Mouse (Mus musculus) hindbrain, embryonic 14.5 days (tissue): ENCODE measurements around the gene Rbm15b. TPM values are rescaled to one million over a fixed set of nuclear protein-coding genes. Genes with fewer than 3 reads are reported as not detected.

Experiments used
- ATAC-seq: fragments of 200-750 bp; cut with Nextera tagmentation; 2 replicates; pipeline ENCODE4 v1.8.0; 2017; ENCODE audit warnings: moderate number of reproducible peaks, mild to moderate bottlenecking, moderate TSS enrichment, moderate library complexity; ENCODE audit not compliant: low FRiP score
- DNase-seq: peaks from one replicate; pipeline ENCODE4 v3.0.0-alpha.2; 2015; ENCODE audit warnings: low spot score
- H3K27ac ChIP-seq: fragments of 300-500 bp; sonication (generic); 2 replicates; pipeline ENCODE4 v1.5.1; 2014; ENCODE audit warnings: mild to moderate bottlenecking, moderate library complexity
- H3K27me3 ChIP-seq: fragments of 300-500 bp; sonication (generic); 2 replicates; pipeline ENCODE4 v1.6.1; 2014; ENCODE audit warnings: mild to moderate bottlenecking, low read length, mixed read lengths; ENCODE audit not compliant: control insufficient read depth, insufficient read depth
- H3K36me3 ChIP-seq: fragments of 300-500 bp; sonication (generic); replicated peaks from 2 replicates; pipeline ENCODE4 v1.6.1; 2014; ENCODE audit not compliant: control insufficient read depth, insufficient read depth
- H3K4me1 ChIP-seq: fragments of 300-500 bp; sonication (generic); replicated peaks from 2 replicates; pipeline ENCODE4 v1.6.1; 2014; ENCODE audit warnings: antibody characterized with exemption, low read length, mixed read lengths; ENCODE audit not compliant: control insufficient read depth, insufficient read depth
- H3K4me2 ChIP-seq: fragments of 300-500 bp; sonication (generic); replicated peaks from 2 replicates; pipeline ENCODE4 v1.6.1; 2014; ENCODE audit warnings: mild to moderate bottlenecking, moderate library complexity
- H3K4me3 ChIP-seq: fragments of 300-500 bp; sonication (generic); replicated peaks from 2 replicates; pipeline ENCODE4 v1.5.1; 2014; ENCODE audit warnings: mild to moderate bottlenecking, low read length
- H3K9ac ChIP-seq: fragments of 300-500 bp; sonication (generic); 2 replicates; pipeline ENCODE4 v1.6.1; 2014
- H3K9me3 ChIP-seq: fragments of 300-500 bp; sonication (generic); 2 replicates; pipeline ENCODE4 v1.6.1; 2016; ENCODE audit warnings: low read length; ENCODE audit not compliant: control insufficient read depth
- WGBS: fragments of 180-500 bp; shearing (Covaris S2); extraction: QIAGEN DNeasy Blood & Tissue Kit; methylation state at CpG from one replicate; pipeline ENCODE4 v1.1.7; 2014; 5-methylcytosine and 5-hydroxymethylcytosine counted together
- polyA plus RNA-seq: library from polyadenylated mRNA; unstranded; fragments of >200 nt; fragmentation: Nextera tagmentation; extraction: Ambion mirVana; gene quantifications from 2 replicates; pipeline ENCODE4 v1.2.1, GENCODE M21; 2014

Rbm15b gene
- polyA plus RNA-seq, 1 experiment from 2014 or later = 27.5 TPM

GRCm38 (mm10) chr9:106888346-106888745 is 1.1 kb upstream of the Rbm15b start:
- Histone ChIP-seq H3K27me3 (no peaks in the 10 kb centered on the region), H3K36me3 (peaks cover 49% of the 10 kb centered on the region), H3K4me3 (no peak overlapping the region), H3K27ac (no peak overlapping the region), H3K4me2 (no peak overlapping the region), H3K9ac (no peak overlapping the region), H3K9me3 (no peaks in the 10 kb centered on the region), H3K4me1 (peaks cover 43% of the 10 kb centered on the region)
- ATAC-seq = no peak
- no peak for DNase-seq
- WGBS = 94% methylated on average over 3 of the region's 3 CpGs

DNA sequence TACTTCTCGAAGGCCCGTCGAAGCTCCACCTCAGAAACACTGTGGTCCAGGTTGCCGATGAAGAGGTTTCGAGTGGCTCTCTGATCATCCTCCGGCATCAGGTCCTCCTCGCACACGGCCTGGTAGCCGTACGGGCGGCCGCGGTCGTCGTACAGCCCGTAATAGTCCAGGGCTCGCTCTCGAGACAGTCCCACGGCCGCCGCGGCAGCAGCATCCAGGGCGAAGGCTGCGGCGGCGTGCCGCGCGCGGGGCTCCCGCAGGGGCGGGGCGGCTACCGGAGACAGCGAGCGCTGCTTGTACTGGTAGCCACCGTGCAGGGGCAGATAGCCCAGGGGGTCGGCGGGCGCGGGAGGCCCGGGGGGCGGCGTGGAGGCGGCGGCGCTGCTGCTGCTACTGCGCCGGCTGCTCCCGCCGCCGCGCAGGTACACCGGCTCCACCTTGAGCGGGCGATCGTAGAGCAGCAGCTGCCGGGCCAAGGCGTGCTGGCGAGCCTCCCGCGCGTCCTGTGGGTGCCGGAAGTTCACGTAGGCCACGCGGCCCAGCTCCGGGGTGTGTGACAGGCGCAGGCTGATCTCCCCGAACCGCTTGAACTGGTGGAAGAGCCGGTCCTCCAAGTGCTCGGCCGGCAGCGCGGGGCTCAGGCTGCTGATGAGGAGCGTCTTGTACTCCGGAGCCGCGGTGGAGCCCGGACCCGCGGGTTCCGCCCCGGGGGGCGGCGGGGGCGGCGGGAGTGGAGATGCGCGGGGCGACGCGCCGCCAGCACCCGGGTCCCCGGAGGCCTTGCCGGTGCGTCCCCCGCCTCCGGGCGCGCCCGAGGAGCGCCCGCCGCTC is 1.1 kb downstream of the Rbm15b start:
- peak overlapping the region; percentile 94 for H3K4me3 ChIP-seq
- no peaks in the 10 kb centered on the region for H3K9me3 ChIP-seq
- peak overlapping the region; percentile 96 for H3K27ac ChIP-seq
- peaks cover 71% of the 10 kb centered on the region for H3K36me3 ChIP-seq
- no peaks in the 10 kb centered on the region for H3K27me3 ChIP-seq
- ATAC-seq (0 out of 2 replicates have a peak, but pooled peaks have one; percentile 3), DNase-seq (no peak)
- peak overlapping the region; percentile 98 for H3K9ac ChIP-seq
- H3K4me2 ChIP-seq = peak overlapping the region; percentile 99
- H3K4me1 ChIP-seq = peaks cover 54% of the 10 kb centered on the region
- WGBS = under 1% methylated on average over 85 of the region's 107 CpGs

DNA sequence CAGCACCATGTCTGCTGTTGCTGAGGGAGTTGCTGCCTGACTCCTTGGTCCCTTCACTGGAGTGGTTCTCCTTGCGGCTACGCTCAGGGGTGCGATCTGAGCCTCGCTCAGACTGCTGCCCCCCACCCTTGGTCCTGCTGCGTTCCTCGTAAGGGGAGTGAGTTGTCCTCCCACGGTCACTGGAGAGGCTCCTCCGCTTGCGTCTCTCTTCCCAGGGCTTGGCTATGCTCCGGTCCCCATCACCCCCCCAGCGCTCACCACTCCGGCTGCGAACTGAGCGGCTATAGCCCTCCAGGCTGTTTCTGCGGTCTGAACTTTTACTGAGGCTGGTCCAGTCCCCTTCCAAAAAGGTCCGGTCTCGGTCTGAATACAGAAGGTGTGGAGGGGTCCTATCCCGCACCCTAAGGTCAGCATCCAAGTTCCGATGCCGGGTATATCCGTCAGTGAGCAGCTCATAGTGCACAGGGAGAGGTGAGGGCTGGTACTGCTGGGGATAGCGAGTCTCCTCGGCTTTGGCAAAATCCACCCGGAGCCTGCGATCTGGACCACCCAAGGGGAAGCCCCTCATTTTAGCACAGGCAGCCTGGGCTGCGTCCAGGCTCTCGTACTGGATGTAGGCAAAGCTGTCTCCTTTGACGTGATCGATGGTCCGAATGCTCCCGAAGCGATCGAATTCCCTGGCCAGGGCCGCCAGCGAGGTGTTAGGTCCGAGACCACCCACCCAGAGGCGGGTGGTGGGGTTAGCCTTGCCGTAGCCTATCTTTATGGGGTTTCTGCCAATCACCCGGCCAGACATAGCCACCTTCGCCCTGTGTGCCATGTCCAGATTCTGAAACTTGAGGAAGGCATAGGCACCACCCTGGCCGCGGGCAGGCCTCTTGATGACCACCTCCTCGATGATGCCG is 2.0 kb downstream of the Rbm15b start:
- H3K27ac ChIP-seq = peak overlapping the region; percentile 96
- H3K27me3 ChIP-seq = no peaks in the 10 kb centered on the region
- peak overlapping the region; percentile 98 for H3K9ac ChIP-seq
- H3K4me1 ChIP-seq = peaks cover 46% of the 10 kb centered on the region
- DNase-seq = no peak
- 20% methylated on average over 44 of the region's 44 CpGs for WGBS
- no peak for ATAC-seq
- H3K4me2 ChIP-seq = peak overlapping the region; percentile 99
- peak overlapping the region; percentile 94 for H3K4me3 ChIP-seq
- H3K36me3 ChIP-seq = peaks cover 77% of the 10 kb centered on the region
- H3K9me3 ChIP-seq = no peaks in the 10 kb centered on the region

DNA sequence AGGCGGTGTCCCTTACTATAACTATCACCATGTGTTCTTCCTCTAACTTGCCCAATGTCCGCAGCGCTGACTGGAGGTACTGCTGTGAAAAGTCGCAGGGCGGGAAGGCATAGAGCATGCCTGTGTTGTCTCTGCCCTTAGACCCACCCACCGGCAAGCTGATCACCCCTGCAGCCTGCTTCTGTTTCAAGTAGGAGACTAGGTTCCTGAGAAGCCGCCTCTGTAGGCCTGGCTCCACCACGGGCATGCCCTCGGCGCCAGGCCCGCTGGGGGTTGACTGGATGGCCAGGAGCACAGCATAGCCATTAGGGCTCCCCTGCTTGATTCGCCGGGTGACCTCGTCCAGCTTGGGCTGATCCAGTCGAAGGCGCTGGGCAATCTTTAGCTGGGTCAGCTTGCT is 2.9 kb downstream of the Rbm15b start:
- Histone ChIP-seq H3K27me3 (no peaks in the 10 kb centered on the region), H3K27ac (no peak overlapping the region), H3K36me3 (peaks cover 77% of the 10 kb centered on the region), H3K9me3 (no peaks in the 10 kb centered on the region), H3K4me3 (peak overlapping the region; percentile 94), H3K4me1 (peaks cover 42% of the 10 kb centered on the region), H3K4me2 (peak overlapping the region; percentile 99), H3K9ac (peak overlapping the region; percentile 98)
- DNase-seq (no peak), ATAC-seq (no peak)
- 42% methylated on average over 16 of the region's 16 CpGs for WGBS

GRCm38 (mm10) chr9:106883085-106883484 is 4.1 kb downstream of the Rbm15b start:
- peaks cover 77% of the 10 kb centered on the region for H3K36me3 ChIP-seq
- no peaks in the 10 kb centered on the region for H3K9me3 ChIP-seq
- peak overlapping the region; percentile 25; the same call in 1 of the 2 replicates for H3K9ac ChIP-seq
- WGBS = 66% methylated on average over 3 of the region's 3 CpGs
- no peak for DNase-seq
- H3K4me1 ChIP-seq = peaks cover 42% of the 10 kb centered on the region
- H3K27ac ChIP-seq = no peak overlapping the region
- H3K4me3 ChIP-seq = peak overlapping the region; percentile 94; the same call in 1 of the 2 replicates
- no peaks in the 10 kb centered on the region for H3K27me3 ChIP-seq
- no peak for ATAC-seq
- H3K4me2 ChIP-seq = peak overlapping the region; percentile 99

DNA sequence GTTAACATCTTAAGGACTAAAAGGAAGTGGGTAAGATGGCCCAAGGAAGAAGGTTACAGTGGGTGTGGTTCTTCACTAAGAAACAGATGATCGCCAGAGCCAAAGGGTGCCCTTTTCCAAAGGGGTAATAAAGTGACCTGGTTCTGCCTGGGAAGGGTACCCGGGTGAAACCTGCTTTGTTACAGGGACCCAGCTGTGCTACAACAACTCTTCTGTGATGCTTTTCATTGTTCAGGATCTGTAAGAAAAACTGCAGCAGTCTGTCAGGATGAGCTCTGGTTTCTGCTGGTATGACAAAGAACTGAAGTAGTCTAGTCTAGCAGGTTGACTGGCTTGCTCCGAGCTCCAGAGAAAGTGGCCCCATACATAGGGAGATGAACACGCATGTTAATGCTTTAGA is 5.1 kb downstream of the Rbm15b start:
- WGBS = 66% methylated on average over 4 of the region's 4 CpGs
- Histone ChIP-seq H3K36me3 (peaks cover 81% of the 10 kb centered on the region), H3K4me2 (no peak overlapping the region), H3K27me3 (no peaks in the 10 kb centered on the region), H3K27ac (no peak overlapping the region), H3K4me1 (peaks cover 37% of the 10 kb centered on the region), H3K9ac (no peak overlapping the region), H3K9me3 (no peaks in the 10 kb centered on the region), H3K4me3 (no peak overlapping the region)
- ATAC-seq (no peak), DNase-seq (no peak)

GRCm38 (mm10) chr9:106881071-106881755 is 6.0 kb downstream of the Rbm15b start:
- Histone ChIP-seq H3K36me3 (peaks cover 89% of the 10 kb centered on the region), H3K4me2 (no peak overlapping the region), H3K27ac (no peak overlapping the region), H3K4me1 (peaks cover 37% of the 10 kb centered on the region), H3K4me3 (no peak overlapping the region), H3K9me3 (no peaks in the 10 kb centered on the region), H3K9ac (no peak overlapping the region), H3K27me3 (no peaks in the 10 kb centered on the region)
- ATAC-seq (no peak), DNase-seq (no peak)
- 50% methylated on average over 4 of the region's 4 CpGs for WGBS

GRCm38 (mm10) chr9:106879471-106879870 is 7.8 kb downstream of the Rbm15b start:
- H3K4me3 ChIP-seq = no peak overlapping the region
- no peak overlapping the region for H3K4me2 ChIP-seq
- peaks cover 25% of the 10 kb centered on the region for H3K4me1 ChIP-seq
- no peaks in the 10 kb centered on the region for H3K27me3 ChIP-seq
- no peak for DNase-seq
- WGBS = 76% methylated on average over 4 of the region's 4 CpGs
- no peaks in the 10 kb centered on the region for H3K9me3 ChIP-seq
- no peak overlapping the region for H3K27ac ChIP-seq
- H3K36me3 ChIP-seq = peaks cover 97% of the 10 kb centered on the region
- H3K9ac ChIP-seq = no peak overlapping the region
- ATAC-seq = no peak

GRCm38 (mm10) chr9:106876666-106877065 is 10.6 kb downstream of the Rbm15b start:
- Histone ChIP-seq H3K27me3 (no peaks in the 10 kb centered on the region), H3K27ac (no peak overlapping the region), H3K4me3 (no peak overlapping the region), H3K4me2 (no peak overlapping the region), H3K9ac (no peak overlapping the region), H3K36me3 (peaks cover 87% of the 10 kb centered on the region), H3K9me3 (no peaks in the 10 kb centered on the region), H3K4me1 (no peaks in the 10 kb centered on the region; the same call in 1 of the 2 replicates)
- DNase-seq = no peak
- 97% methylated on average over 3 of the region's 3 CpGs for WGBS
- no peak for ATAC-seq
